Mouse (Mus musculus) layer of hippocampus, adult 8-10 months (tissue): ENCODE measurements around the gene Samd7. TPM values are rescaled to one million over a fixed set of nuclear protein-coding genes. Genes with fewer than 3 reads are reported as not detected.

Experiments used
- DNase-seq, 2 experiments: peaks; one replicate each; pipeline ENCODE4 v3.0.0; 2022; ENCODE audit warnings: low spot score in 2 of 2
- total RNA-seq, 4 experiments: library from RNA; stranded (reverse); gene quantifications; 2 replicates each; pipeline ENCODE4 v1.2.4; 2022

Samd7 gene
- total RNA-seq, 4 experiments from 2014 or later, result not detected

DNA sequence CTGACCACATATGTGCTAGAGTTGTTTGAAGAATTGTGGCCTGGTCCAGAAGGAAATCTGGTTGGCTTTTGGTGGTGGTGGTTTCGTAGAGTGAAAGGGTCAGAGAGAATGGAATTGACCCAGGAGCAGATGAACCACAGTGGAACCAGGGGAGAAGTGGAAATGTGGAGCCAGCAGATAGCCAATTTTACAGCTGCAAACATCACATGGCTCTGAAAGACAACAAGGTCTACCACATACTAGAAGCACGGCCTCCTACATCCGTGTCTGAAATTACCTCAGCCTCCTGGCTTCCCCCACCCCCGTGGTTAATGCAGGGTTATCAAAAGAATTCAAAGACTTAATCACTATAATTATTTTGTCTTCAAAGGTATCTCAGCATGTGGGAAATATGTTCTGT lies 18.8 kb downstream of the Samd7 start:
- no peak for DNase-seq

DNA sequence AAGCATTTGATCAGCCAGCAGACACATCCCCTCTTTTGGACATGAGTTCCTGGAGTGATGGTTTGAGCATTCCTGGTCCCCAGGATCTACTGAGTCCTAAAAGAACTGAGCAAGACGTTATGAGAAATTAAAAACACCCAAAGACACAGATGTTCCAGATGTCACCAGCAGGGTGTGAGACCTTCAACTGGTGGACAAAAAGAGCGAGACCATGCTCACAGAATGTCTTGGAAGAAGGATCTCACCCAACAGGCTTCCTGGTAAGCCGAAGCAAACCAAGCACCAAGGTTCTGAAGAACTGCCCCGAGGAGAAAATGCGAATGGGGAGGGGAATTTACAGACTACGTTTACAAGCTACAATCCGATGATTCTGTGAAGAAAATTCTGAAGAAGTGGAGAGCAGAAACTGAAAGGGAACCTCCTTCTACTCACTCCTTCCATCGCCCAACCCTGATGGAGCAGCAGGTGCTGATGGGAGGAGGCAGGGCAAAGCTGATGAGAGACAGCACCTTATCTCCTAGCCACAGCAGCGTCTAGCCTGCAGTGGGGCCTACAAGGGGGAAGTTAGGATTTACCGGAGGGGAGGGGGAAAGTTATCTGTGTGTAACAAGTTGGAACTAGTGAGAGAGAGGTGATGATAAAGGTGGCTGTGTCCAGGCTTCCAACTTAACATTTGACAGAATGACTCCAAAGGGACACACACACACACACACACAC lies 19.4 kb downstream of the Samd7 start:
- no peak for DNase-seq

DNA sequence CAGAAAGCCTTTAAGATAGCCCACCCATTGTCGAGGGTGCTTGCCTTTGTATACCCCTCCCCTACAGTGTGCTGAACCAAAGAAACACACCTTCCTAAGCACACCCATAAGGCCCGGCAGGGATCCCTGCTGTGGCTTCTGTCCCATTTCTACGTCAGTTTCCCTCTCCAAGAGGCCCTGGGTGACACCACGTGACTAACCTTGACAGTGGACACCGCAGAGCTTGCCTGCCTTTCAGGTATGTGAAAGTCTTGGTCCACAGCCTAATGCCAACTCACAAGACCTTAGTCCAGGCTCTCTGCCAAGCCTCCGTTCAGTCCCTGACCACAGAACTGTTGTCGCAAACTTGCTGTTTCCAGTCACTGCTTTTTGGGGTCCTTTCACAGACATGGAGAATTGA lies 20.1 kb downstream of the Samd7 start:
- DNase-seq, result no peak

DNA sequence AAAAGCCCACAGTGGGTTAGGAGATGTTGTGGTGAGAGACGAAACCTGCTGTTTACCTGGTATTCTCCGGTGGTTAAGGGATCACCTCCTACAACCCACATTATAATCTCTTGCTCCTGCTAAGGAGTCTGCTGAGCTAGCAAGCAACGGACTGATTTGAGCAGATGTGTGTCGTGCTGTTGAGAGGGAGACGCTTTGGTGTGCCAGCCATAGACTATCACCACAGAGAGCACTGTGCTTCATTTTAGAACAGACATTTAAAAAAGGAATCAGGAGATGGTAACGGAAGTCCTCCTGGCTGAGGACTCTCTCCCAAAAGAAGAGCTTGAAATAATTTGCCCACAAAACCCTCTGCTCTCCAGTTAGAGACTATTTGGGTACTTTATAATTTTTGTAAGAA lies 21.2 kb downstream of the Samd7 start:
- DNase-seq, result peak in 1 of 2 experiments; percentile 5

DNA sequence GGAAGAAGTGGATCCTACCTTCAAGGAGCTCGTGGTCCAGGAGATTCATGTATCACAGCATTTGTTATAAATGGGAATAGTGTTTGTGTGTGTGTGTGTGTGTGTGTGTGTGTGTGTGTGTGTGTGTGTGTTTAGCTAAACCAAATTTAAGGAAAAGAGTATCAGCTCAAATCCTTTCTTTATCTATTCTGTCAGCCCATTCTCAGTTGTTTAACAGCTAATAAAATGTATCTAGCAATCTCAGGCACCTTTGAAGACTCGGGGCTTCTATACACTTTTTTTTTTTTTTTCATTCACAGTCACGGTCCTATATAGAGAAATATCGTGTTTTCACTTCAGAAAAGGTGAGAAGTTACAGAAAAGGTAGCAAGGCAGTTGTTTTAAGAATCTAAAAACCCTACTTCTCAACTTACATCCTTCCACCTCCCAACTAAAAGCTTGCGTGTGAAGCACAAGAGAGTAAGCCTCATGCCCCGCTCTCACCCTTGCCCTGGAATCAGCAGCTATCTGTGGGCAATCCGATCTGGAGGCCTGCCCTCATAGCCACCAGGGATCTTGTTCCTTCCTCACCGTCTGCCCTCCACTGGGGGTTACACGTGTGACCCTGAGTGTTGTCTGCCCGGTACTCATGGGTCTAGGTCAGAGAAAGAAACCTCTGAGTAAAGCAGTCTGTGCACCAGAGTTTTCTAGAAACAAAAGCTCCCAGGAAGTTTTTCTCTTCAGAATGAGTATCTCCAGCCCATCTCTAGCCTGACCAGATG lies 23.8 kb downstream of the Samd7 start:
- DNase-seq, result no peak

DNA sequence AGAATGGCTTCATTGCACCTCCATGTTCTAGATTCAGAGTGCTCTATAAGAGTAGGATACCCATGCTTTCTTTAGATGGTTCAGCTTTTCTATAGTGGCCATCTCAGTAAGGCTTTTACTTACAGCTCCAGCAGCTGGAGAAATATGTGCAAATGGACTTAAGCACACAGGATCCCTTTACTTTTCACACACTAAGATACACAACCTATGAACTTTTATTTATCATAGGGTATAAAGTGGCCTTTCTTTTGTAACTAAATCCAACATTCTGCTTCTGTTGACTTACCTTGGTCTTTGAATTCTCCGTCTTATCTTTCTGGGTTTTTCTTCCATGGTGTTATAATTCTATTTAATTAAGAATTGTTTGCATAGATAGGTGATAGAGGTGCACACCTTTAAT lies 25.5 kb downstream of the Samd7 start:
- DNase-seq, result no peak

DNA sequence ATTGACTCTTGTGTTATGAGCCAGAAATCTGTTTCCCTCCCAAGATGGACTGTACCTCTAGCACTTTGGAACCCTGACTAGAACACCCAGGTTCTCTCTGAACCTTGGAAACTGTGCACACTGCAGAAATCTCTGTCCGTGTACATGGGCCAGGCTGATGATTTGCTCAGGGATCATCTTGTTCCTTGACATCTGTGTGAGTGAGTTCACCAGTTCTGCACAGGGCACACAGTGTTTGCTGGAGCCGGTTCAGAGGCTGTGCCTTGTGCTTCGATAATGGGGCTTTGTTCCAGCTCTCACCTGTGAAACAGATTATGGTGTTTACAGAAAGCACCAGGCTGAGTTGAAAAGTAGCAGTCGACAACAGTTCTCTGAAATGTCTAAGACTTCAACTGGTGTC lies 26.5 kb downstream of the Samd7 start:
- DNase-seq, result no peak

DNA sequence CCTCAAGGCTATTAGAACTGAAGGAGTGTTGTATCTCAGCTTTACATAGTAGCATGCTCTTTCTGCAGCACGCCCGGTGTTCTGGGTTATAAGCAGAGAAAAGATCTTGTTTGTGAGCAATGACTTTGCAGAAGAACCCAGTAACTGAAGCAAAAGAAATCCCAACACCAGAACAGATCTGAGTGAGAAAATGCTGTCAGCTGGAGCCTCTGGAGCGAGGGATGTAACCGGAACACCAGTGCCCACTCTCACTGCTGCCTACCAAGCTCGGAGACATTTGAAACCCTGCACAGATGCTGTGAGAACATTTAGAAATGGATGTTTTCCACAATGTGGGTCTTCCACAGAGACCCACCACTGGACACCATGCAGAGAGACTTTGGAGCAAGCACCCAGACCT lies 28.6 kb downstream of the Samd7 start:
- DNase-seq, result no peak

DNA sequence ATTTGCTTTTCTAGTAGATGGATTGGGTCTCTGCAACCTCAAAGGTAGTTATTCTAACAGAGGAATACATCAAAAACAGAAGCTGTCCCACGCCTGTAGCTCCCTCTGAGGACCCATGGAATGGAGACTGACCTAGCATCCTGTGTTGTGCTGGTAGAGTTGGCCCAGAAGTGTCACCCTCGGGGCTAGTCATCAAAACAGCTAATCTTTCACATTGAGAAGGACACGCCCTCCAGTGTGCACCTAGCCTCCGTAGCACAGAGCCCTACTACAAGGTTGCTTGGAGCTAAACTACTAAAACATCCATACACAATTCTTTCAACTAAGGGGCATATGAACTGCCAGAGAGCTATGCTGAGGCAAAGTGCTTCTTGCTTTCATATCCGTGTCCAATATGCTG lies 31.9 kb downstream of the Samd7 start:
- no peak for DNase-seq

DNA sequence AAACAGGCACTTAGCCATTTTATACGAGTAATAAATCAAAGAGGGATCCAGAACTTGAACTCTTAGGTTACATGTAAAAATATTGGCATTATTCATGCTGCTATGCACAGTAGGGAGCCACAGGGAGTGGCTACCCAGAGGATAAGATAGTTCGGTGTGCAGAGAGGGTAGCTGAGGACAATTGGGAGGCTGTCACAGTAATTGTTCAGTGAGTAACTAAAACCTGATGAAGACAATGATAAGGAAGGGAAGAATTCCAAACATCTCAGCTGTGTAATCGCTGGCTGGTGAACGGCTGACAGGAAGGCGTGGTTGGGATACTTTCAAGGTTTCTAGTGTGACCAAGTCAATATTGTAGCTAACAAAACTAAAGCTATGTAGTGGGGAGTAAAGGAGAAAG lies 42.4 kb downstream of the Samd7 start:
- no peak for DNase-seq

DNA sequence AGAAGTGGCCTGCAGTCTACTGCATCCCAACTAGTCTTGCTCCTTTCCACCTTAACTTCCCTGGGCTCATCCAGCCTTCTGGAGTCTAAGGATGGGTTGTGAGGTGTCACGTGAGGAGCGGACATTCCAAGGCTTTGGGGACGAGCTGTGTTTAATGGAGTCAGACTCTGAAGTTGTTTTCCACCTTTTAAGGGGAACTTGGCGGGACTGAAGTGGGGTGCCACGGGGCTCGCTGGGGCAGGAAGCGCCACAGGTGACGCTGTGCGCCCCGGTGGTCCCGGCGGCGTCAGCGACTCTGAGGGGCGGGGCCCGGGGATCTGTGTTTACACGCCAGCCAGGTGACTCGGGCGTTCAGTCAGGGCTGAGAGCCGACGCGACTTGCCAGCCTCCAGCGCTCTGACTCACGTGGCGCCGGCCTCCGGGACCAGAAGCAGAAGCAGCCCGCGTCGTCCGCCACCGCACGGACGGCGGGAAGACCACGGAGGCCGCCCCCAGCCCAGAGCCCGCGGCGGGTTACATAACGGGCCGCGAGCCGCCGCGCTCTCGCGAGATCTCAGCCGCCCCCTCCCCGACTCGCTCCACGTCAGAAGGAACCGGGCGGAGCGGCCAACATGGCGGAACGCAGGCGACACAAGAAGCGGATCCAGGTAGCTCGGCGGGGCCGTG lies 46.8 kb downstream of the Samd7 start, which contains the start of gene Sec62:
Gene Sec62, plus strand, starts transcription at position 139 of the 666 bp plus-strand sequence.
- peak; percentile 86 to 92 for DNase-seq

DNA sequence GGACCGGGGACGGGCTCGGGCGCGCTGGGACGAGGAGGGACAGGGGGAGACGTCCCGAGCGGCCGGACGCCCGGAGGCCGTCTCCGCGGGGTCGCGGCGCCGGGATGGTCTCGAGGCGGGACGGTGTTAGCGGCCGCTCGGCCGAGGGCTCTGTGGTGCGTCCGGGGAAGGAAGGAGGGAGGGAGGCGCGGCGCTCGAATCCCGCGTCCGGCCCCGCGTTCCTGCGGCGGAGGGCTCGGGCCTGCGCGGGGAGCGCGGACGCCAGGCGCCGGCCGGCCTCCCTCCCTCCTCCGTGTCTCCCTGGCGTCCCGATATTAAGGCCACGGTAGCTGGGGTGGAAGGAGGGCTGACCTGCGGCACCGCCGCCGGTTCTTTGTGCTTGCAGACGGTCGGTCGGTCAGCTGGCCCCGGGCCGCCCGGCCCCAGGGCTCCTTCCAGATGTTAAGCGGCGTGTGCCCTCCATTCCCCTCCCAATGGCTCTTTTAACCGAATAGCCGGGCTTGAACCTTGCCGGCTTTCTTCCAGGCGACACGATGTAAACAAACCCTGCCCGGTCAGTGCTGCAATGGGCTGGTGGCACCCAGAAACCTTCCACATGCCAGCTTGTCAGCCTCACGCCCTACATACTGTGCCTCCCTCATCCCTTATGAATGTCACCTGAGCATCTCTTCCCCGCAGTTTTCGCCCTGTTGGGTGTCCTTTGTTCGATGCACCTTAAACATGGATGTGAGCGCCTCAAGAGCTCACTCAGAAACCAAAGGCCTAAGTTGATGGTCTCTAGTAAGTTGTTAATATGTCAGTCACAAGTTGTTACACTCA lies 47.5 kb downstream of the Samd7 start:
- DNase-seq, result peak; percentile 10 to 23

DNA sequence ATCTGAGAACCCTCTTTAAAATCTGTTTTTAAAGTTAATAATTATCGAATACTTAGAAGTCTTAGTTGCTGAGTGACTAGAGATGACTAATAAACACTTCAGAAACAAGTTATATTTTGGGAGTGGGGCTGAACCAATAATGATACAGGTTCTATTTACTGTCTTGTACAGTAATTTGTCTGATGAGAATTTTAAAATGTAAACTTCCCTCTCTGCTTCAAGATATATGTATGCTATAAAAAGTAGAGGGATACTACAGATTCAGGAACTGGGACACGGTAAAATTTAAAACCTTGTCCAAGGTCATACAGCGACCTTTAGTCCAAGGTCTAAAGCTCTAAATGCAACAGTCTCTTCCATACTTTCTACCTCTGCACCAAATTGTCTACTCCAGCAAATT lies 56.1 kb downstream of the Samd7 start:
- no peak for DNase-seq

DNA sequence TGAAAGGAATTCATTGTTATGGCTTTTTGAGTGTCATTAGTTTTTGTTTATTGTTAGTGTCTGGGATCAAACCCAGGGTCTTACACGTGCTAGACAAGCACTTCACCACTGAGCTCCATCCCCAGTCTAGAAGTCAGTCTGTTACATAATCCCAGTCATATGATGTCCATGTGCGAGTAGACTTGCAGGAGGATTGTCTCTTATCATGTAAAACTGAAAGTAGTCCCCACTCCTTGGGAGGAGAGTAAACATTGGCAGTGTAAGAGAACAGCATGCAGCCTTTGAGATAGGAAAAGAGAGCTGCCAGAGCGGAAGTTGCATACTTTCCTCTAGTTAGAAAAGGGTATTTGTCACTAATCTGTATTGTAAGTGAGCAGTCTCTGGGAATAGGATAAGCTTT lies 66.8 kb downstream of the Samd7 start:
- DNase-seq, result no peak

Other genes starting within 250 kb of the Samd7 start
- gene Mecom, start 198.3 kb upstream of the Samd7 start, total RNA-seq, result 1 to 10 TPM; 2.2 to 5.5 (median 4.5) TPM
- gene Actrt3, start 146.4 kb upstream of the Samd7 start, total RNA-seq, result 1 to 10 TPM in 3 of 4 experiments, under 1 TPM in 1; 0.86 to 1.5 (median 1.1) TPM
- gene Mynn, start 144.2 kb upstream of the Samd7 start, total RNA-seq, result 10 to 100 TPM; 12.5 to 23.4 (median 19.9) TPM
- not detected for gene Lrriq4, start 101.8 kb upstream of the Samd7 start, total RNA-seq
- under 1 TPM in 1 of 4 experiments, not detected in 3; 0.38 TPM for gene Lrrc34, start 98.4 kb upstream of the Samd7 start, total RNA-seq
- gene Lrrc31, start 46.5 kb upstream of the Samd7 start, total RNA-seq, result under 1 TPM in 1 of 4 experiments, not detected in 3; 0.31 TPM
- 100 to 1,000 TPM in 1 of 4 experiments, 10 to 100 TPM in 3; 90.6 to 104 (median 95.9) TPM for gene Sec62, start 46.6 kb downstream of the Samd7 start, total RNA-seq
- gene Gpr160, start 109.7 kb downstream of the Samd7 start, total RNA-seq, result 1 to 10 TPM in 3 of 4 experiments, under 1 TPM in 1; 0.43 to 3.3 (median 2.2) TPM
- gene Phc3, start 223.1 kb downstream of the Samd7 start, total RNA-seq, result 10 to 100 TPM; 38.8 to 48.7 (median 45.4) TPM
- gene Prkci, start 249.5 kb downstream of the Samd7 start, total RNA-seq, result 10 to 100 TPM; 53.2 to 62.0 (median 57.1) TPM